Mouse (Mus musculus) 3134 (cell line): Measurements from ENCODE around the gene Setdb1.

Experiments
- DNase-seq: peaks from one replicate; pipeline ENCODE4 v3.0.0-alpha.2; 2011; ENCODE audit warnings: low spot score; ENCODE audit not compliant: insufficient read length; ENCODE audit errors: extremely low read depth

The Setdb1 gene

DNA sequence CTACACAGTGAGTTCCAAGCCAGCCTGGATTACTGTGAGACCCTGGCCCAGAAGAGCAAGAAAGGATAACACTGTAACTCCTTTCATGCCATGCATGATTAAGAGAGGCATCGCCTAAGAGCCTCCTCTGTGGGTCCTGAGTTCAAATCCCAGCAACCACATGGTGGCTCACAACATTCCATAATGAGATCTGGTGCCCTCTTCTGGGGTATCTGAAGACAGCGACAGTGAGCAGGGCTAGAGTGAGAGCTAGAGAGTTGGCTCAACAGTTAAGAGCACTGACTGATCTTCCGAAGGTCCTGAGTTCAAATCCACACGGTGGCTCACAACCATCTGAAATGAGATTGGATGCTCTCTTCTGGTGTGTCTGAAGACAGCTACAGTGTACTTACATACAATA is 82.5 kb downstream of the Setdb1 start:
- DNase-seq = no peak
